Mouse (Mus musculus) olfactory bulb, adult 2 months (tissue): ENCODE measurements around the gene Mllt1.

ENCODE experiments used
- CTCF ChIP-seq: fragments of 200-500 bp; IDR thresholded peaks from 2 replicates; pipeline ENCODE4 v1.5.1; 2012; ENCODE audit warnings: low read depth, mild to moderate bottlenecking, low read length, moderate library complexity; ENCODE audit not compliant: insufficient read depth
- POLR2A ChIP-seq: fragments of 200-500 bp; IDR thresholded peaks from 2 replicates; pipeline ENCODE4 v1.6.1; 2012; ENCODE audit warnings: mild to moderate bottlenecking, low read depth, low read length, moderate library complexity; ENCODE audit not compliant: insufficient read depth

GRCm38 (mm10) chr17:56861197-56861596 lies 74.0 kb downstream of the Mllt1 start:
- TF ChIP-seq CTCF: no peak
- no peak for TF ChIP-seq POLR2A
